Mouse (Mus musculus) liver, embryonic 14.5 days (tissue): ENCODE data around the gene Olfr527. TPM values are rescaled to one million over a fixed set of nuclear protein-coding genes. Genes with fewer than 3 reads are reported as not detected.

Experiments
- ATAC-seq: fragments of 200-750 bp; cut with Nextera tagmentation; 2 replicates; pipeline ENCODE4 v1.8.0; 2017; ENCODE audit warnings: moderate number of reproducible peaks, mild to moderate bottlenecking, moderate library complexity; ENCODE audit not compliant: insufficient read depth
- DNase-seq, 3 experiments: peaks; one replicate each; pipeline ENCODE4 v3.0.0-alpha.2; 2012 to 2013; ENCODE audit warnings: low read depth in 3 of 3, low spot score in 3 of 3
- H3K27ac ChIP-seq: fragments of 300-500 bp; sonication (generic); 2 replicates; pipeline ENCODE4 v1.5.1; 2014; ENCODE audit warnings: moderate library complexity, mild to moderate bottlenecking, control low read depth, inconsistent platforms
- H3K27me3 ChIP-seq: fragments of 300-500 bp; sonication (generic); 2 replicates; pipeline ENCODE4 v1.6.1; 2014; ENCODE audit warnings: mild to moderate bottlenecking, low read length, moderate library complexity; ENCODE audit not compliant: control insufficient read depth, insufficient read depth
- H3K36me3 ChIP-seq: fragments of 300-500 bp; sonication (generic); replicated peaks from 2 replicates; pipeline ENCODE4 v1.6.1; 2014; ENCODE audit warnings: low read depth; ENCODE audit not compliant: control insufficient read depth, insufficient read depth
- H3K4me1 ChIP-seq, 2 experiments: fragments of 200-500 bp in 1 of 2; fragments of 300-500 bp in 1 of 2; sonication (generic) in 1 of 2; replicated peaks; 2 replicates each; pipeline ENCODE4 v1.6.1; 2012 to 2014; ENCODE audit warnings: antibody characterized with exemption in 1 of 2, inconsistent platforms in 1 of 2, low read length in 1 of 2; ENCODE audit not compliant: control insufficient read depth in 2 of 2, insufficient read depth in 2 of 2
- H3K4me2 ChIP-seq: fragments of 300-500 bp; sonication (generic); 2 replicates; pipeline ENCODE4 v1.6.1; 2014; ENCODE audit warnings: low read depth, mild to moderate bottlenecking, control low read depth, moderate library complexity
- H3K4me3 ChIP-seq, 2 experiments: fragments of 200-500 bp in 1 of 2; fragments of 300-500 bp in 1 of 2; sonication (generic) in 1 of 2; 2 replicates each; pipeline ENCODE4 v1.5.1; 2012 to 2014; ENCODE audit warnings: low read depth in 2 of 2, low read length in 2 of 2, mild to moderate bottlenecking in 2 of 2, control low read depth in 1 of 2, inconsistent platforms in 1 of 2, moderate library complexity in 1 of 2; ENCODE audit not compliant: insufficient read depth in 1 of 2
- H3K9ac ChIP-seq: fragments of 300-500 bp; sonication (generic); replicated peaks from 2 replicates; pipeline ENCODE4 v1.6.1; 2014; ENCODE audit warnings: mild to moderate bottlenecking, control low read depth, moderate library complexity
- H3K9me3 ChIP-seq: fragments of 300-500 bp; sonication (generic); 2 replicates; pipeline ENCODE4 v1.6.1; 2016; ENCODE audit warnings: low read length, mixed read lengths; ENCODE audit not compliant: control insufficient read depth
- CTCF ChIP-seq: IDR thresholded peaks from 2 replicates; pipeline ENCODE4 v1.5.1; 2016; ENCODE audit warnings: antibody characterized with exemption, low read depth, control low read depth
- EP300 ChIP-seq: IDR thresholded peaks from 2 replicates; pipeline ENCODE4 v1.6.1; 2016; ENCODE audit warnings: antibody characterized with exemption, low read depth
- WGBS: fragments of 180-500 bp; shearing (Covaris S2); extraction: QIAGEN DNeasy Blood & Tissue Kit; methylation state at CpG from one replicate; pipeline ENCODE4 v1.1.7; 2014; ENCODE audit not compliant: insufficient replicate concordance; 5-methylcytosine and 5-hydroxymethylcytosine counted together
- polyA plus RNA-seq, 2 experiments: library from polyadenylated mRNA; depleted of rRNA in 1 of 2; stranded (reverse) in 1 of 2; unstranded in 1 of 2; fragments of >200 nt; fragmentation: Nextera tagmentation in 1 of 2; extraction: Ambion mirVana in 1 of 2; gene quantifications; 2 replicates each; pipeline versions ENCODE4 v1.2.1 to v1.2.3; 2012 to 2014

The Olfr527 gene
- polyA plus RNA-seq, 2 experiments: not detected

DNA sequence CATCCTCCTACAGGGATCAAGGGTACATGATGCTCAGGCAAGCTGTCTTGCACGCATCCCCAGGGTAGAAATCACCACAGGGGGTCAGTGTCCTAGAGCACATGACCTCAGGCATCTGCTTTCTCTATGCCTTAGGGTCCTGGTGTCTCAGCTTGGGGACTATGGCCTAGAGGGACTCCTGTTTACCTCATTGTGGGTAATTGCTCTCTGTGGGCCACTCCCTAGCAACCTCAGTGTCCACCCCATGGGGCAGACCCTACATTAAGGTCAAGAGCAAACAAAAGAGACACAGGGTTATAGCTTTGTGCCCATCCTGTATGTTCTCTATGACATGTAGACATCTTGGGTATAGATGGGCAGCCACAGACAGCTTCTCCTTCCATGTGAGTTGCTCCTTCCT, 13.3 kb upstream of the Olfr527 start, which contains the start of gene Olfr525:
Olfr525 (plus strand) TSS at position 301 of the 400 bp plus-strand sequence.
- Histone ChIP-seq H3K4me2 (no peak within 1 kb of the TSS), H3K9me3 (no peaks in the 10 kb centered on the region), H3K27ac (no peak within 1 kb of the TSS), H3K36me3 (no peaks in the 10 kb centered on the region), H3K4me3 (no peak within 1 kb of the TSS), H3K9ac (no peak within 1 kb of the TSS), H3K27me3 (no peaks in the 10 kb centered on the region), H3K4me1 (no peaks in the 10 kb centered on the region)
- ATAC-seq (no peak), DNase-seq (no peak)
- no peak for TF ChIP-seq CTCF
- TF ChIP-seq EP300: no peak
- 19% methylated on average over 1 of the region's 1 CpGs for WGBS

DNA sequence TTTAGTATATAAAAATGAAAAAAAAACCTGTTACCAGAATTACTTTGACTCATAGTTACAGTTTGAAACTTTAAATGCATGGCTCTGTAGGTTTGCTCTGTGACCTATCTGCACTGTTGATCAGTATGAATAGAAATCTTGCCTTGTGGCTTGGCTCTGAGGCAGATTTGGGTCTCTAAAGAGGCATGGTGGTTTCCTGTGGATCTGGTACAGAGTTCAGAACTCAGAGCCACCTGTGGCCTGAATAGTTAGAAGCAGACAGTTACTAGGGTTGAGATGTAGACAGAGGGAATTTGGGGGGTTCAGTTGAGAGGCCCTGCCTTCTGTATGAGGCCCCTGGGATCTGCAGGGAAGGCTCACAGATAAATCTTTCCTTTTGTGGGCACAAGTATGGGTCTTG, 12.7 kb upstream of the Olfr527 start:
- H3K9me3 ChIP-seq: no peaks in the 10 kb centered on the region
- no peak for TF ChIP-seq CTCF
- TF ChIP-seq EP300: no peak
- no peak overlapping the region for H3K4me2 ChIP-seq
- no peaks in the 10 kb centered on the region for H3K4me1 ChIP-seq
- H3K4me3 ChIP-seq: no peak overlapping the region
- DNase-seq (no peak), ATAC-seq (no peak)
- H3K9ac ChIP-seq: no peak overlapping the region
- no peaks in the 10 kb centered on the region for H3K27me3 ChIP-seq
- H3K36me3 ChIP-seq: no peaks in the 10 kb centered on the region
- no peak overlapping the region for H3K27ac ChIP-seq

DNA sequence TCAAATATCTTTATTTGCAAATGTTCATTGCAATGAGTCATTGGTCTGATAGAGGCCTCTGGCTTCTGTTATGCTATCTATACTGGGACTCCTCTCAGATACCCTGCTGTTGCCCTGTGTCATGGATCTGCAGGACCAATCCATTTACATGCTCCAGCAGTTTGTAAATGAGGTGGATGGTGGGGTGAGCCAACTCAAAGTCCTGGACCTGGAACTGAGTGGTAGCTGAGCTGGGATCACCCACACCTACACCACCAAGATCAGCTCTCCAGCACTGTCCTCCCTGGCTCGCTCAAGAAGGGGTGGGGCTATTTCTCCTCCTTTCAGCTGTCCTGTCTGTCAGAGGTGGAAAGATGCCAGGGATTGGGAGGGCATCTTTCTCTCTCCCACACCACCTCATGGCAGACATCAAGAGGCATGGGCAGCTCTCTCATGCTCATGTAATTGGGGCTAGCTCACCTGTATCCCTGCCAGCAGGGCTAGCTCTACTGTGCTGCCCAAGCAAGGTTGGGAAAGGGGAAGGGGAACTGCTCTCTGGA, 4.0 kb upstream of the Olfr527 start:
- 25% methylated on average over 1 of the region's 1 CpGs for WGBS
- TF ChIP-seq CTCF (no peak), EP300 (no peak)
- H3K9ac ChIP-seq: no peak overlapping the region
- H3K9me3 ChIP-seq: no peaks in the 10 kb centered on the region
- ATAC-seq: no peak
- no peaks in the 10 kb centered on the region for H3K27me3 ChIP-seq
- DNase-seq: no peak
- no peak overlapping the region for H3K4me2 ChIP-seq
- H3K4me3 ChIP-seq: no peak overlapping the region
- no peaks in the 10 kb centered on the region for H3K36me3 ChIP-seq
- no peak overlapping the region for H3K27ac ChIP-seq
- no peaks in the 10 kb centered on the region for H3K4me1 ChIP-seq

DNA sequence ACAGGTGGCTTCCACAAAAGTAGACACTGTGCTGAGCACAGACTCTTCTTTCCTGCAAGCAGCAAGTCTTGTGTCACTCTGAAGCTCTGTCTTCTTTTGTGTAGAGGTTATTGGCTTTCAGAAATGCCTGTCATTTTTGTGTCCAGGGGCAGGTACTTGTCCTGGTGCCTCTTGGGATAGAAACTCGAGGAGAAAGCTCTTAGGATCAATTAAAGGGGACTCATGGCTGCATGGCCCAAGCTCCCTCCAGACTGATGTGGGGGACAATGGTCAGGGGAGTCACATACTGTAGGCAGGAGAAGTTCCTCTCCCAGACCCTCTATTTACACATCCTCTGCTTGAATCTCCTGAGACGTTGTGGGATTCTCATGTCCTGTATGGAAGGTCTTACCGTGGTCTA, 27.8 kb downstream of the Olfr527 start, which contains the start of gene Olfr60:
Olfr60 (minus strand) TSS at position 101 of the 400 bp plus-strand sequence.
- DNase-seq: no peak
- no peaks in the 10 kb centered on the region for H3K36me3 ChIP-seq
- 45% methylated on average over 3 of the region's 3 CpGs for WGBS
- H3K9ac ChIP-seq: no peak within 1 kb of the TSS
- no peak for TF ChIP-seq EP300
- no peak for TF ChIP-seq CTCF
- H3K9me3 ChIP-seq: no peaks in the 10 kb centered on the region
- H3K27me3 ChIP-seq: no peaks in the 10 kb centered on the region
- no peak within 1 kb of the TSS for H3K4me3 ChIP-seq
- no peak within 1 kb of the TSS for H3K4me2 ChIP-seq
- H3K4me1 ChIP-seq: no peaks in the 10 kb centered on the region
- no peak within 1 kb of the TSS for H3K27ac ChIP-seq
- no peak for ATAC-seq

DNA sequence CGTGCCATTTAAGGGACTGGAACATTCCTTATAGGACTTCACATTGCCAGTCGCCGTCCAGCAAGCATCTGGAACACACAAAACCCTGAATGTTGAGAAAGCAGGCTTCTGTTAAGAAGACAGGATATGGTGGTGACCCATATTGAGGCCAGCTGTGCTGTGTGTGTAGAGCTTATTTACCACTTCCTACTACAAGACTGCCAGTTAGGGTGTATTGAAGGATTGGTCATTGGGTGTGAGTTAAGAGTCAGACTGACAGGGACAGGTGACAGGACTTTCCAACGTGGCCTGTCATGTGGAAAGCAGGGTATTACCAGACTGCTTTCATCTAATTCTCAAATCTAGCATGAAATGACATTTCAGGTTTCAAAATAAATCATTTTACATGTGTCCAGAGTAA, 40.5 kb downstream of the Olfr527 start:
- TF ChIP-seq CTCF (no peak), EP300 (no peak)
- DNase-seq (no peak), ATAC-seq (no peak)
- 38% methylated on average over 4 of the region's 4 CpGs for WGBS
- no peak overlapping the region for H3K4me2 ChIP-seq
- no peaks in the 10 kb centered on the region for H3K4me1 ChIP-seq
- no peak overlapping the region for H3K4me3 ChIP-seq
- no peaks in the 10 kb centered on the region for H3K27me3 ChIP-seq
- no peaks in the 10 kb centered on the region for H3K9me3 ChIP-seq
- H3K36me3 ChIP-seq: no peaks in the 10 kb centered on the region
- H3K9ac ChIP-seq: no peak overlapping the region
- no peak overlapping the region for H3K27ac ChIP-seq

DNA sequence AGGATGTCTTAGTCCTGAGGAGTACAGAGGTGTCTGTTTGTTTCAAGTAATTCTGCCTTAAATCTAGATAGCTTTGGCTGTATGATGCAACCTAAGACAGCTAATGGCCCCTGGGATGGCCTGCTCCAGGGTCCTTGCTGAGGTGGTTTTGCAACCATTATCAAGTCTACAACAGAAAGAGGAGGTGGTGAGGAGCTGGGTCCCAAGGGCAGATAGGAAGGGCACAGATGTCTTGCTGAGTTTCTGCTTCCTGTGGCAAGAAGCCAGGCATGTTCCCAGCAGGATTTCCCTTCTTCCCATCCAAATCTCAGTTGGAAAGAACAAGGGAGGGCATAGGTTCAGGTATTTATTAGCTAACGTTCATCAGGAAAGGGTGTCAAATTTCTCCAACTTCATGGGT, 42.4 kb downstream of the Olfr527 start, which contains the start of gene Olfr530:
Olfr530 (minus strand) TSS at position 101 of the 400 bp plus-strand sequence.
- DNase-seq: no peak
- WGBS: 54% methylated on average over 1 of the region's 1 CpGs

More for the DNA sequence above, 42.4 kb downstream of the Olfr527 start, which contains the start of gene Olfr530:
- Histone ChIP-seq H3K9ac (no peak within 1 kb of the TSS), H3K36me3 (no peaks in the 10 kb centered on the region), H3K4me2 (no peak within 1 kb of the TSS), H3K4me3 (no peak within 1 kb of the TSS), H3K9me3 (no peaks in the 10 kb centered on the region), H3K27me3 (no peaks in the 10 kb centered on the region), H3K27ac (no peak within 1 kb of the TSS), H3K4me1 (no peaks in the 10 kb centered on the region)
- ATAC-seq: no peak
- TF ChIP-seq EP300: no peak
- TF ChIP-seq CTCF: no peak
